Mouse (Mus musculus) inflammation-experienced regulatory T-cells, adult 6 months (primary cell): ENCODE results near the gene 1700021F05Rik. TPM values are rescaled to one million over a fixed set of nuclear protein-coding genes. Genes with fewer than 3 reads are reported as not detected.
"Not testable (repeated sequence)": the region's sequence is repeated elsewhere in the genome, so short reads cannot be mapped to it uniquely, and the experiment has no call there.

Source experiments
- ATAC-seq: one replicate; pipeline ENCODE4 v1.8.0; 2017
- polyA plus RNA-seq, 3 experiments: library from polyadenylated mRNA; unstranded; fragments of 100-300 nt; shearing (Covaris generic); gene quantifications; one replicate each; pipeline ENCODE4 v1.2.1; 2017

Gene 1700021F05Rik
- polyA plus RNA-seq, 3 experiments from 2014 or later, result 25.8 to 32.8 (median 28.4) TPM

- no peak for ATAC-seq
Observed at GRCm38 (mm10) chr10:43538831-43539230, 2.0 kb downstream of the 1700021F05Rik start.

GRCm38 (mm10) chr10:43537652-43538051 is 3.1 kb downstream of the 1700021F05Rik start:
- ATAC-seq, result no peak

- ATAC-seq, result no peak
Observed at GRCm38 (mm10) chr10:43534382-43534781, 6.4 kb downstream of the 1700021F05Rik start.

GRCm38 (mm10) chr10:43527283-43528269 is 13.2 kb downstream of the 1700021F05Rik start:
- no peak for ATAC-seq

- not testable (repeated sequence) for ATAC-seq
Observed at GRCm38 (mm10) chr10:43523931-43524330, 16.9 kb downstream of the 1700021F05Rik start, which contains the start of gene Gm9803. Gene Gm9803, plus strand, starts transcription at chr10:43524084.

GRCm38 (mm10) chr10:43519977-43520376 is 20.8 kb downstream of the 1700021F05Rik start:
- no peak for ATAC-seq

- ATAC-seq, result no peak
Observed at GRCm38 (mm10) chr10:43518368-43518767, 22.4 kb downstream of the 1700021F05Rik start.

GRCm38 (mm10) chr10:43517836-43518235 is 23.0 kb downstream of the 1700021F05Rik start:
- ATAC-seq, result no peak

- no peak for ATAC-seq
Observed at GRCm38 (mm10) chr10:43516992-43517660, 23.7 kb downstream of the 1700021F05Rik start.

- ATAC-seq, result no peak
Observed at GRCm38 (mm10) chr10:43512976-43513375, 27.8 kb downstream of the 1700021F05Rik start.

- no peak for ATAC-seq
Observed at GRCm38 (mm10) chr10:43509228-43509627, 31.6 kb downstream of the 1700021F05Rik start.

- no peak for ATAC-seq
Observed at GRCm38 (mm10) chr10:43507051-43507450, 33.7 kb downstream of the 1700021F05Rik start.

- no peak for ATAC-seq
Observed at GRCm38 (mm10) chr10:43504291-43504690, 36.5 kb downstream of the 1700021F05Rik start.

GRCm38 (mm10) chr10:43502599-43502998 is 38.2 kb downstream of the 1700021F05Rik start:
- no peak for ATAC-seq

- ATAC-seq, result no peak
Observed at GRCm38 (mm10) chr10:43490846-43491245, 49.9 kb downstream of the 1700021F05Rik start.

GRCm38 (mm10) chr10:43490034-43490433 is 50.8 kb downstream of the 1700021F05Rik start:
- no peak for ATAC-seq

GRCm38 (mm10) chr10:43489550-43489949 is 51.2 kb downstream of the 1700021F05Rik start:
- no peak for ATAC-seq

GRCm38 (mm10) chr10:43489139-43489538 is 51.7 kb downstream of the 1700021F05Rik start:
- ATAC-seq, result no peak

GRCm38 (mm10) chr10:43488258-43488657 is 52.5 kb downstream of the 1700021F05Rik start:
- no peak for ATAC-seq

- ATAC-seq, result no peak
Observed at GRCm38 (mm10) chr10:43487441-43488010, 53.3 kb downstream of the 1700021F05Rik start.

GRCm38 (mm10) chr10:43485751-43486268 is 55.0 kb downstream of the 1700021F05Rik start:
- ATAC-seq, result no peak

GRCm38 (mm10) chr10:43483426-43483995 is 57.3 kb downstream of the 1700021F05Rik start:
- no peak for ATAC-seq
